Mouse (Mus musculus) forebrain, embryonic 11.5 days (tissue): ENCODE measurements at regions not wholly inside any gene's neighbourhood (a gene's known extent, or its start where the extent isn't known, plus 50 kb on each side); places are given as distances from the start of the nearest gene placed in this dataset.

Source experiments
- ATAC-seq: fragments of 200-750 bp; cut with Nextera tagmentation; replicated peaks from 2 replicates; pipeline ENCODE4 v1.8.0; 2017; ENCODE audit warnings: moderate TSS enrichment; ENCODE audit not compliant: low FRiP score
- DNase-seq: peaks from one replicate; pipeline ENCODE4 v3.0.0-alpha.2; 2017; ENCODE audit warnings: low spot score
- H3K27ac ChIP-seq: fragments of 300-500 bp; sonication (generic); 2 replicates; pipeline ENCODE4 v1.5.1; 2014; ENCODE audit warnings: low read depth, low read length
- H3K27me3 ChIP-seq: fragments of 300-500 bp; sonication (generic); 2 replicates; pipeline ENCODE4 v1.6.1; 2014; ENCODE audit warnings: mild to moderate bottlenecking, low read length, mixed read lengths; ENCODE audit not compliant: control insufficient read depth, insufficient read depth
- H3K36me3 ChIP-seq: fragments of 300-500 bp; sonication (generic); 2 replicates; pipeline ENCODE4 v1.6.1; 2014; ENCODE audit warnings: mild to moderate bottlenecking, low read length, moderate library complexity, mixed read lengths; ENCODE audit not compliant: control insufficient read depth, insufficient read depth
- H3K4me1 ChIP-seq: fragments of 300-500 bp; sonication (generic); replicated peaks from 2 replicates; pipeline ENCODE4 v1.6.1; 2014; ENCODE audit warnings: low read length, mixed read lengths; ENCODE audit not compliant: control insufficient read depth, insufficient read depth
- H3K4me2 ChIP-seq: fragments of 300-500 bp; sonication (generic); 2 replicates; pipeline ENCODE4 v1.6.1; 2014; ENCODE audit warnings: low read depth, mild to moderate bottlenecking, low read length, moderate library complexity, mixed read lengths; ENCODE audit not compliant: severe bottlenecking
- H3K4me3 ChIP-seq: fragments of 300-500 bp; sonication (generic); 2 replicates; pipeline ENCODE4 v1.5.1; 2014; ENCODE audit warnings: low read depth, low read length
- H3K9ac ChIP-seq: fragments of 300-500 bp; sonication (generic); 2 replicates; pipeline ENCODE4 v1.6.1; 2014; ENCODE audit warnings: low read length
- H3K9me3 ChIP-seq: fragments of 300-500 bp; sonication (generic); 2 replicates; pipeline ENCODE4 v1.6.1; 2016; ENCODE audit warnings: low read length, mixed read lengths; ENCODE audit not compliant: control insufficient read depth
- WGBS: fragments of 180-500 bp; shearing (Covaris S2); extraction: QIAGEN DNeasy Blood & Tissue Kit; methylation state at CpG from one replicate; pipeline ENCODE4 v1.1.7; 2014; 5-methylcytosine and 5-hydroxymethylcytosine counted together

DNA sequence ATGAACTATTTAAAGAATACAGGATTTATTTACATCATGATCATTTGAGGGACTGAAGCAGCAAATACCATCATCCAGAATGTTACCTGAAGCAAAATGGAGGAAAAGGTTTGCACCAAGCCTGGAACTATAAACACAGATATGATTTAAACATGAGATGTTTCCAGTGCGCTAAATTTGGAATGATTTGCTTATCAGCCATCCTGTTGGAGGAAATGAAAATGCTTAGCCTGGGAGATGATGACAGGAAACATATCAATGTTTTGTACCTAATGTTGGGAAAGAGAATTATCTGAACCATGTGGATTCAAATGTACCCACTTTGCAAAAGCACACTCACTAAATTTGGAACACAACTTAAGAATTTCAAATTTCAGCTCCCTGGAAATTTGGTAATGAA is 149.3 kb downstream of the Adgra3 start:
- Histone ChIP-seq H3K36me3 (no peaks in the 10 kb centered on the region), H3K4me3 (no peak overlapping the region), H3K27ac (no peak overlapping the region), H3K4me1 (no peaks in the 10 kb centered on the region), H3K9ac (no peak overlapping the region), H3K27me3 (no peaks in the 10 kb centered on the region), H3K9me3 (no peaks in the 10 kb centered on the region), H3K4me2 (no peak overlapping the region)
- no peak for ATAC-seq
- 91% methylated on average over 1 of the region's 1 CpGs for WGBS
- no peak for DNase-seq

- ATAC-seq, result no peak
- Histone ChIP-seq H3K4me2 (no peak overlapping the region), H3K27me3 (no peaks in the 10 kb centered on the region), H3K4me1 (no peaks in the 10 kb centered on the region), H3K36me3 (no peaks in the 10 kb centered on the region), H3K9ac (no peak overlapping the region), H3K27ac (no peak overlapping the region), H3K4me3 (no peak overlapping the region), H3K9me3 (no peaks in the 10 kb centered on the region)
- 87% methylated on average over 5 of the region's 5 CpGs for WGBS
- no peak for DNase-seq
Observed at GRCm38 (mm10) chr5:49896106-49896505, 162.7 kb downstream of the Adgra3 start.

- H3K9ac ChIP-seq, result no peak overlapping the region
- H3K36me3 ChIP-seq, result no peaks in the 10 kb centered on the region
- no peak for DNase-seq
- no peak overlapping the region for H3K4me3 ChIP-seq
- no peaks in the 10 kb centered on the region for H3K27me3 ChIP-seq
- H3K27ac ChIP-seq, result no peak overlapping the region
- H3K4me2 ChIP-seq, result no peak overlapping the region
- peak; percentile 84 for ATAC-seq
- 0 out of 2 replicates have a peak, but pooled peaks cover 2% of the 10 kb centered on the region for H3K4me1 ChIP-seq
- no peaks in the 10 kb centered on the region for H3K9me3 ChIP-seq
- 31% methylated on average over 2 of the region's 2 CpGs for WGBS
Observed at GRCm38 (mm10) chr5:49880383-49880782, 178.4 kb downstream of the Adgra3 start.

DNA sequence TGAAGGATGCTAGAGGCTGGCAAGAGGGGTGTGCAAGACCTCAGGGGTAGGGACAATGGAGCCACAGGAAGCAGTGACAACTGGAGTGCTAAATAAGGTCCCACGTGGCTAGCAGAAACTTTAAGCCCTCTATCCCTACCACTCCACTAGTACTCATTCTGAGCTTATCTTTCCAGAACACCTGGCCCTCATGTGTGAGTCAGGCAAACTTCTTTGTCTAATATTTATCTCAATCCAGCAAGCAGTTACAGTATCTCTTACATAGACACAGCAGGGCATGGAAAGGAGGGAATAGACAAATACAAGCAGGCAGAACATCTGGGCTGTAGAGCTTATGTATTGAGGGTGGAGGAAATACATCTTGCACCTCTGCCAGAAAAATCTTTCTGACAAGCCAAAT is 182.6 kb downstream of the Adgra3 start:
- DNase-seq (no peak), ATAC-seq (no peak; the same call in 1 of the 2 replicates)
- Histone ChIP-seq H3K27ac (no peak overlapping the region), H3K36me3 (no peaks in the 10 kb centered on the region), H3K9ac (no peak overlapping the region), H3K4me2 (no peak overlapping the region), H3K9me3 (no peaks in the 10 kb centered on the region), H3K4me3 (no peak overlapping the region), H3K4me1 (0 out of 2 replicates have a peak, but pooled peaks cover 2% of the 10 kb centered on the region), H3K27me3 (no peaks in the 10 kb centered on the region)
- 16% methylated on average over 1 of the region's 1 CpGs for WGBS

GRCm38 (mm10) chr5:49857202-49857601 is 201.6 kb downstream of the Adgra3 start:
- Histone ChIP-seq H3K36me3 (no peaks in the 10 kb centered on the region), H3K4me3 (no peak overlapping the region), H3K27me3 (no peaks in the 10 kb centered on the region), H3K9me3 (no peaks in the 10 kb centered on the region), H3K4me2 (no peak overlapping the region), H3K27ac (no peak overlapping the region), H3K9ac (no peak overlapping the region), H3K4me1 (no peaks in the 10 kb centered on the region)
- WGBS, result 68% methylated on average over 1 of the region's 1 CpGs
- DNase-seq, result no peak
- ATAC-seq, result no peak

- 86% methylated on average over 2 of the region's 2 CpGs for WGBS
- ATAC-seq, result no peak
- H3K4me1 ChIP-seq, result no peaks in the 10 kb centered on the region
Observed at GRCm38 (mm10) chr5:49856036-49856435, 202.8 kb downstream of the Adgra3 start.

DNA sequence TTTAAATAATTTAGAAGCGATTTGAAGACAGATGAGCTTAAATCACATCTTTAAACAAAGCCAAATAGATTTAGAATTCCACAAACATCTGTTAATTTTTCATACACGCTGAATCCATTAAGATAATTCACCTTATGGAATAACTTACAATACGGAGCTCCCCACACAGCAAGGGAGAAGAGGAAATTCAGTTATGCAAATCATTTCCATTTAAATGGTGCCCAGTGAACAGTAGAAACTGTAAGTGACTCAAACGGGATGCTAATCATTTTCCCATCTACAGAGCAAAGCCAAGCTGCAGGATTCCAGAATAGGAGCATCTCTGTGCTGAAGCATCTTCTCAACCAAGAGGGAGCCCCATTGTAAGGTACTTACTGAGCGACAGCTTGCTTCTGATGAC is 210.1 kb downstream of the Adgra3 start:
- Histone ChIP-seq H3K9me3 (no peaks in the 10 kb centered on the region), H3K4me2 (no peak overlapping the region), H3K9ac (no peak overlapping the region), H3K4me3 (no peak overlapping the region), H3K27me3 (no peaks in the 10 kb centered on the region), H3K4me1 (no peaks in the 10 kb centered on the region), H3K36me3 (no peaks in the 10 kb centered on the region), H3K27ac (no peak overlapping the region)
- 72% methylated on average over 5 of the region's 5 CpGs for WGBS
- DNase-seq, result no peak
- no peak for ATAC-seq

More at GRCm38 (mm10) chr5:49856036-49856435, 202.8 kb downstream of the Adgra3 start:
- H3K4me2 ChIP-seq, result no peak overlapping the region
- H3K4me3 ChIP-seq, result no peak overlapping the region
- H3K9me3 ChIP-seq, result no peaks in the 10 kb centered on the region
- H3K9ac ChIP-seq, result no peak overlapping the region
- no peak for DNase-seq
- no peaks in the 10 kb centered on the region for H3K36me3 ChIP-seq
- no peak overlapping the region for H3K27ac ChIP-seq
- no peaks in the 10 kb centered on the region for H3K27me3 ChIP-seq

GRCm38 (mm10) chr5:49848174-49848573 is 210.6 kb downstream of the Adgra3 start:
- Histone ChIP-seq H3K9me3 (no peaks in the 10 kb centered on the region), H3K4me1 (no peaks in the 10 kb centered on the region), H3K27me3 (no peaks in the 10 kb centered on the region), H3K9ac (no peak overlapping the region), H3K4me3 (no peak overlapping the region), H3K27ac (no peak overlapping the region), H3K4me2 (no peak overlapping the region), H3K36me3 (no peaks in the 10 kb centered on the region)
- ATAC-seq, result no peak
- no peak for DNase-seq

- ATAC-seq, result no peak
- H3K4me1 ChIP-seq, result no peaks in the 10 kb centered on the region
- no peak overlapping the region for H3K27ac ChIP-seq
- DNase-seq, result no peak
- no peaks in the 10 kb centered on the region for H3K36me3 ChIP-seq
- no peak overlapping the region for H3K4me3 ChIP-seq
- H3K9ac ChIP-seq, result no peak overlapping the region
- H3K27me3 ChIP-seq, result no peaks in the 10 kb centered on the region
- no peaks in the 10 kb centered on the region for H3K9me3 ChIP-seq
- H3K4me2 ChIP-seq, result no peak overlapping the region
- 83% methylated on average over 5 of the region's 5 CpGs for WGBS
Observed at GRCm38 (mm10) chr5:49818832-49819231, 240.0 kb downstream of the Adgra3 start.
